Mouse (Mus musculus) midbrain, postnatal 0 days (tissue): ENCODE results near the gene Dpp6. TPM values are rescaled to one million over a fixed set of nuclear protein-coding genes. Genes with fewer than 3 reads are reported as not detected.
A peak's percentile ranks its signal among the peaks of the same experiment; 100 is the strongest.

Experiments used
- ATAC-seq: fragments of 200-750 bp; cut with Nextera tagmentation; 2 replicates; pipeline ENCODE4 v1.8.0; 2017; ENCODE audit warnings: moderate number of reproducible peaks, mild to moderate bottlenecking, moderate TSS enrichment, moderate library complexity; ENCODE audit not compliant: low FRiP score
- DNase-seq: peaks from one replicate; pipeline ENCODE4 v3.0.0-alpha.2; 2015; ENCODE audit warnings: low spot score
- H3K27ac ChIP-seq: fragments of 300-500 bp; sonication (generic); 2 replicates; pipeline ENCODE4 v1.5.1; 2014; ENCODE audit warnings: low read depth, mild to moderate bottlenecking, low read length, mixed read lengths
- H3K27me3 ChIP-seq: fragments of 300-500 bp; sonication (generic); 2 replicates; pipeline ENCODE4 v1.6.1; 2014; ENCODE audit warnings: low read length, control low read depth, mixed read lengths; ENCODE audit not compliant: insufficient read depth
- H3K36me3 ChIP-seq: fragments of 300-500 bp; sonication (generic); 2 replicates; pipeline ENCODE4 v1.6.1; 2014; ENCODE audit warnings: low read length, control low read depth, mixed read lengths; ENCODE audit not compliant: insufficient read depth
- H3K4me1 ChIP-seq: fragments of 300-500 bp; sonication (generic); 2 replicates; pipeline ENCODE4 v1.6.1; 2014; ENCODE audit warnings: mild to moderate bottlenecking, control low read depth, antibody characterized with exemption, low read length, mixed read lengths; ENCODE audit not compliant: insufficient read depth
- H3K4me2 ChIP-seq: fragments of 300-500 bp; sonication (generic); 2 replicates; pipeline ENCODE4 v1.6.1; 2014; ENCODE audit warnings: low read depth, mild to moderate bottlenecking, low read length, mixed read lengths; ENCODE audit not compliant: poor library complexity, severe bottlenecking
- H3K4me3 ChIP-seq: fragments of 300-500 bp; sonication (generic); 2 replicates; pipeline ENCODE4 v1.5.1; 2014; ENCODE audit warnings: low read depth, mild to moderate bottlenecking, low read length, moderate library complexity
- H3K9ac ChIP-seq: fragments of 300-500 bp; sonication (generic); replicated peaks from 2 replicates; pipeline ENCODE4 v1.6.1; 2014; ENCODE audit warnings: mild to moderate bottlenecking, low read length, moderate library complexity, mixed read lengths; ENCODE audit not compliant: poor library complexity, severe bottlenecking
- H3K9me3 ChIP-seq: fragments of 300-500 bp; sonication (generic); 2 replicates; pipeline ENCODE4 v1.6.1; 2016; ENCODE audit warnings: low read length, control low read depth
- CTCF ChIP-seq: IDR thresholded peaks from 2 replicates; pipeline ENCODE4 v1.5.1; 2016; ENCODE audit warnings: antibody characterized with exemption, mild to moderate bottlenecking
- WGBS: fragments of 180-500 bp; shearing (Covaris S2); extraction: QIAGEN DNeasy Blood & Tissue Kit; methylation state at CpG from one replicate; pipeline ENCODE4 v1.1.7; 2014; 5-methylcytosine and 5-hydroxymethylcytosine counted together
- polyA plus RNA-seq: library from polyadenylated mRNA; unstranded; fragments of >200 nt; fragmentation: Nextera tagmentation; extraction: Ambion mirVana; gene quantifications from 2 replicates; pipeline ENCODE4 v1.2.1, GENCODE M21; 2015
- total RNA-seq: library from RNA; depleted of rRNA; stranded (reverse); fragments of >200 nt; gene quantifications from 2 replicates; pipeline ENCODE4 v1.2.3, GENCODE M21; 2014

The Dpp6 gene
- total and polyA plus RNA-seq, 2 experiments from 2014 or later: 88.6 to 169 TPM

DNA sequence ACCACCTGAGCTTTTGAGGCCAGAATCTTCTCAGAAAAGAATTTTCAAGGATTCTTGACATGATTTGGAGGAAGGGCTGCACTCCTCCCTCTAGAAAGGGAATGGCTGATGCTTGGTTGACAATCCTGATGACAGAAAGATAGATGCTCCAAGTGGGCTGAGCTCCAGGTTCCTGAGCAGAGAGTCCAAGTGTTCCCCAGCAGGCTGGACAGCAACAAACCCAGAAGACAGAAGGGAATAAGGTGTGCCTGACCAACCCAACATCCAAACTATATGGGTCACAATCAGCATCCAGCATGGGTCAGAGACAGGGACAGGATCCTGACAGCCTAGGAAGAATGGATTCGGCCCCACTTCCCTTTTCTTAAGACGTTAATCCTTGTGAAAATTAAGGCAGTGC, 493.2 kb downstream of the Dpp6 start:
- Histone ChIP-seq H3K36me3 (no peaks in the 10 kb centered on the region), H3K4me2 (no peak overlapping the region), H3K4me3 (no peak overlapping the region), H3K9ac (no peak overlapping the region), H3K4me1 (peaks cover 7% of the 10 kb centered on the region; the same call in 1 of the 2 replicates), H3K27ac (no peak overlapping the region), H3K27me3 (no peaks in the 10 kb centered on the region), H3K9me3 (no peaks in the 10 kb centered on the region)
- 84% methylated on average over 2 of the region's 2 CpGs for WGBS
- ATAC-seq (no peak), DNase-seq (no peak)
- TF ChIP-seq CTCF: no peak

DNA sequence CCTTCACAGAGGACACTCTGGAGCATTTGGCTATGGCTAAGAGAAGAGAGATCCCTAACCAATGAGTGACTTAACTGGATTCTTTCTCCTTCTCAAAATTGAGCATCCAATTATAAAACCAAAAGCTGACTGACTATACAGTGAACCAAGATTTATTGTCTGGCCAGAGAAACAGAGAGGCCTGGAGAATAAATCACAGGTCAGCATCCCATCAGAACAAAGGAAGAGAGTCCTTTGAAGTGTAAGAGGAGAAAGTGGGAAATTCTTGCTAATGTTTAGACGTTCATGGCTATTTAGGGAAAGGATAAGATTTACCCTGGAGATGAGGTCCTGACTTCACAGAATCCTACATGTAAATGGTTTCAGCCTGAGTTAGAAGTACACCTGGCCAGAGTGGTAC, 499.7 kb downstream of the Dpp6 start:
- ATAC-seq (no peak), DNase-seq (no peak)
- Histone ChIP-seq H3K4me2 (no peak overlapping the region), H3K27me3 (no peaks in the 10 kb centered on the region), H3K9me3 (no peaks in the 10 kb centered on the region), H3K4me1 (no peaks in the 10 kb centered on the region), H3K27ac (no peak overlapping the region), H3K9ac (no peak overlapping the region), H3K36me3 (no peaks in the 10 kb centered on the region), H3K4me3 (no peak overlapping the region)
- no peak for TF ChIP-seq CTCF
- 32% methylated on average over 1 of the region's 1 CpGs for WGBS

DNA sequence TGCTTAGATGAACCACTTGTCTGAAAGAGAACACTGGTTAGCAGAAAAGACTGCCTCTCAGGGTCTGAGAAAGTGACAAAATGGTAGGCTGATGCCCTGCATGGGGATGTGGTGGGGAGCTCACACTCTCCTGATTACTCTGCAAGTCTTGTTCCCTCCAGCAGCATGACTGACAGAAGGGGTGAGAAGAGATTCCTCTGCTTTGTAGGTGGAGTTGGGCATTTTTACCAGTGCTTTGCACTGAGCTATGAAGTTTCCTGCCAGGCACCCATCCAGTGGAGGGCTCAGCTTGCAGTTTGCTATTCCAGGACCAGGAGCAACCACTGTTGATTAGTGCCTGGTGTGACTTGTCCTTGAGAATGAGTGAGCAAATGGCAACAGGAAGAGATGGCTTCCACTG, 500.3 kb downstream of the Dpp6 start:
- H3K4me2 ChIP-seq: no peak overlapping the region
- TF ChIP-seq CTCF: no peak
- ATAC-seq (no peak), DNase-seq (no peak)
- H3K9me3 ChIP-seq: no peaks in the 10 kb centered on the region
- H3K9ac ChIP-seq: no peak overlapping the region
- 0 out of 2 replicates have a peak overlapping the region, but pooled peaks have one; percentile 7 for H3K27ac ChIP-seq
- no peaks in the 10 kb centered on the region for H3K36me3 ChIP-seq
- H3K27me3 ChIP-seq: no peaks in the 10 kb centered on the region
- H3K4me1 ChIP-seq: no peaks in the 10 kb centered on the region
- H3K4me3 ChIP-seq: no peak overlapping the region

DNA sequence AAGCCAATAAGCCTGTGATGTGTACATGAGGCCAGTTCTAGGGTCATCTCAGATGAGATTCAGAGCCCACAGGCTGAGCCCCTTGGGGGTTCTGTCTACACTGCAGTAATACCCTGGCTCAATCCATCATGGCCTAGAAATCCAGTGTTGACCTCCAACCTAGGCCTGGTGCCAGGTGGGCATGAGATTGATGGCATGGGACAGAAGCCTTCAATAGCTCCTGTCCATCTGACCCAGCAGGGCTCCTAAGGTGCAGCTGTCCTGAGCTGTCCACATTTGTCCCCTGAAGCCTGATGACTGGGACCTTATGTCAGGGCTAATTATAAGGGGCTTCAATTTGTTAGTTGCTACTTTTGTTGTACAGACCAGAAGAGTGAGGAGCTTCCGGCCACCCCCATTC, 500.8 kb downstream of the Dpp6 start:
- no peak for DNase-seq
- Histone ChIP-seq H3K9ac (no peak overlapping the region), H3K4me2 (no peak overlapping the region), H3K4me3 (no peak overlapping the region), H3K4me1 (peaks cover 1% of the 10 kb centered on the region; the same call in 1 of the 2 replicates), H3K36me3 (no peaks in the 10 kb centered on the region), H3K27ac (no peak overlapping the region), H3K27me3 (no peaks in the 10 kb centered on the region), H3K9me3 (no peaks in the 10 kb centered on the region)
- whole genome bisulfite sequencing: 72% methylated on average over 1 of the region's 1 CpGs
- no peak for TF ChIP-seq CTCF
- ATAC-seq: no peak

DNA sequence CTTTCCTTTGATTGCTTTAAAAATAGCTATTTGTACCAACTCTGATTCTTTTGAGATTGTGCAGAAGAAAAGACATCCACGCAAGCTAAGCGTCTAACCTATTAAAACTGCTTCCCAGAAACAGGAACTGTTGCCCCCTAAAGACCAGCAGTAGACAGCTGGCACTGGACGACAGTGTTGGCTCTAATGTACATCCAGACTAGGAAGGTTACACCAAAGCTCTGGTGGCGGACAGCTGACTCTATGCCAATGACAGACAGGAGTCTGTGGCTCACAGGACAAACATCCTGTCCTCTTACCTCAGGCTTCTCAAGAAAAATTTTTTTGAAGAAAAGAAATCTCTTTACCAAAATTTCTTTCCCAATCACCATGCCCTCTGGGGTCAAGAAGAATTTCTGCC, 502.7 kb downstream of the Dpp6 start:
- TF ChIP-seq CTCF: no peak
- no peaks in the 10 kb centered on the region for H3K27me3 ChIP-seq
- no peak overlapping the region for H3K4me3 ChIP-seq
- H3K9ac ChIP-seq: no peak overlapping the region
- DNase-seq (no peak), ATAC-seq (no peak)
- WGBS: 86% methylated on average over 4 of the region's 4 CpGs
- H3K4me2 ChIP-seq: no peak overlapping the region
- peaks cover 3% of the 10 kb centered on the region; the same call in 1 of the 2 replicates for H3K4me1 ChIP-seq
- H3K27ac ChIP-seq: no peak overlapping the region
- H3K9me3 ChIP-seq: no peaks in the 10 kb centered on the region
- no peaks in the 10 kb centered on the region for H3K36me3 ChIP-seq

DNA sequence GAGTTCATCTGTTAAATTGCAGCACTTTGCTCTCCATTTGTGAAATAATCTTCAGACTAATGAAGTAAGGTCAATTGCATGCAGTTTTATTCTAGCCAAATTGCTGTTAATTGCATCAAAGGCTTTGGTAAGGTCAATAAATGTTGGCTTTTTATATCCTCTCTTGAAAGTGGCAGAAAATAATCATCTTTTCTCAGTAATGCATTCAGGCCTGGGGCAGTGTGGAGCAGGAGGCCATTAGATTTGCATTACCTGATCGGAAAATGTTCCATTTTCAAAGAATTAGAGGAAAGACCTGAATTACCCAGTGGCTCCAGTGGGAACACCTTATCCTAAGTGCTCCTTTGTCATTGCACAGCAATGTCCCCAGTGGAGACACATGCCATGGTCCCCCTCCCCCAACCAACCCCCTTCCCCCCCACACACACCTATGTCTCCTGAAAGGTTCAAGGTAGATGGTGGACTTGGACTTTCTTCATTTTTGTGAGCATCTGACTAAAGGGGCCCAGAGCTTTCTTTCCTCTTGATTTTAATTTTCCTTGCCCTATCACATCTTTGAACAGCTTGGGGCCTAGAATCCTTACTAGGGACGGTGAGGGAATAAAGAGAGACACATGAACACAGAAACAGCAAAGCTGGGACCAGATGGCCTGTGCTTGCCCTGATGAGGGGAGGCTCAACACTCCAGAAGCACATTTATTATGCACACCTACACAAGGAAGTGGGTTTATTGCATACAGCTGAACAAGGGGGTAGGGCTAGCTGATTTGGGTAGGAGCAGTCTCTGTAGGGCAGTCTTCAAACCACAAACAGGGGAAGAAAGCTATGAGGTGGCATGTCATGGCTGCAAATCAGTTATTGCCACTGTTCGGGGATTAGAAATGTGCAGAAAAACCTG, 506.1 kb downstream of the Dpp6 start:
- TF ChIP-seq CTCF: no peak
- Histone ChIP-seq H3K9me3 (no peaks in the 10 kb centered on the region), H3K4me2 (no peak overlapping the region), H3K4me1 (peaks cover 3% of the 10 kb centered on the region; the same call in 1 of the 2 replicates), H3K27me3 (no peaks in the 10 kb centered on the region), H3K4me3 (no peak overlapping the region), H3K9ac (no peak overlapping the region), H3K27ac (no peak overlapping the region), H3K36me3 (no peaks in the 10 kb centered on the region)
- ATAC-seq (no peak), DNase-seq (no peak)
- 47% methylated on average over 3 of the region's 3 CpGs for WGBS
